Mouse (Mus musculus): ENCODE measurements around the gene Sbf1.

Gene Sbf1

GRCm38 (mm10) chr15:89321264-89321663, 6.2 kb upstream of the Sbf1 start:
- no peak for DNase-seq (ENCODE audit: extremely low read depth, low read depth, low spot score)

GRCm38 (mm10) chr15:89316146-89316545, 1.0 kb upstream of the Sbf1 start:
- no peak for DNase-seq (ENCODE audit: extremely low read depth, low read depth, low spot score)

- DNase-seq (ENCODE audit: extremely low read depth, low read depth, low spot score), result no peak
These were observed 461 bp downstream of the Sbf1 start for GRCm38 (mm10) chr15:89314511-89315189.

GRCm38 (mm10) chr15:89314107-89314506, 1.0 kb downstream of the Sbf1 start:
- no peak for DNase-seq (ENCODE audit: extremely low read depth, low read depth, low spot score)

GRCm38 (mm10) chr15:89313359-89313758, 1.8 kb downstream of the Sbf1 start:
- DNase-seq (ENCODE audit: extremely low read depth, low read depth, low spot score), result no peak

GRCm38 (mm10) chr15:89309962-89310498, 5.1 kb downstream of the Sbf1 start:
- no peak for DNase-seq (ENCODE audit: extremely low read depth, low read depth, low spot score)

GRCm38 (mm10) chr15:89308406-89309139, 6.5 kb downstream of the Sbf1 start:
- no peak for DNase-seq (ENCODE audit: extremely low read depth, low read depth, low spot score)

- no peak for DNase-seq (ENCODE audit: extremely low read depth, low read depth, low spot score)
These were observed 7.7 kb downstream of the Sbf1 start for GRCm38 (mm10) chr15:89307461-89307860.

GRCm38 (mm10) chr15:89305966-89306365, 9.1 kb downstream of the Sbf1 start:
- no peak for DNase-seq (ENCODE audit: extremely low read depth, low read depth, low spot score)

- no peak for DNase-seq (ENCODE audit: extremely low read depth, low read depth, low spot score)
These were observed 14.5 kb downstream of the Sbf1 start for GRCm38 (mm10) chr15:89300600-89300999.

- no peak for DNase-seq (ENCODE audit: extremely low read depth, low read depth, low spot score)
These were observed 14.9 kb downstream of the Sbf1 start for GRCm38 (mm10) chr15:89300180-89300579.

- DNase-seq (ENCODE audit: extremely low read depth, low read depth, low spot score), result no peak
These were observed 17.4 kb downstream of the Sbf1 start for GRCm38 (mm10) chr15:89297695-89298094.

- DNase-seq (ENCODE audit: extremely low read depth, low read depth, low spot score), result no peak
These were observed 18.6 kb downstream of the Sbf1 start for GRCm38 (mm10) chr15:89296465-89296864.

GRCm38 (mm10) chr15:89295580-89296165, 19.4 kb downstream of the Sbf1 start:
- no peak for DNase-seq (ENCODE audit: extremely low read depth, low read depth, low spot score)

GRCm38 (mm10) chr15:89293778-89294177, 21.3 kb downstream of the Sbf1 start:
- DNase-seq (ENCODE audit: extremely low read depth, low read depth, low spot score), result no peak

- no peak for DNase-seq (ENCODE audit: extremely low read depth, low read depth, low spot score)
These were observed 22.3 kb downstream of the Sbf1 start for GRCm38 (mm10) chr15:89292795-89293194.

GRCm38 (mm10) chr15:89291521-89291920, 23.6 kb downstream of the Sbf1 start:
- DNase-seq (ENCODE audit: extremely low read depth, low read depth, low spot score), result no peak

- DNase-seq (ENCODE audit: extremely low read depth, low read depth, low spot score), result no peak
These were observed 25.7 kb downstream of the Sbf1 start for GRCm38 (mm10) chr15:89289455-89289854.

GRCm38 (mm10) chr15:89288227-89288767, 26.8 kb downstream of the Sbf1 start:
- DNase-seq (ENCODE audit: extremely low read depth, low read depth, low spot score), result no peak

GRCm38 (mm10) chr15:89286582-89286981, 28.5 kb downstream of the Sbf1 start:
- DNase-seq (ENCODE audit: extremely low read depth, low read depth, low spot score), result no peak

GRCm38 (mm10) chr15:89286114-89286513, 29.0 kb downstream of the Sbf1 start:
- DNase-seq (ENCODE audit: extremely low read depth, low read depth, low spot score), result no peak

- DNase-seq (ENCODE audit: extremely low read depth, low read depth, low spot score), result no peak
These were observed 29.6 kb downstream of the Sbf1 start for GRCm38 (mm10) chr15:89285478-89285877.

All from fat pad, adult 2 months (tissue).